Comparison of ENCODE assay signal across 8 mouse cellular contexts in genomic region chr5:33270568-33270967, GRCm38 (mm10). TPM values are rescaled to one million over a fixed set of nuclear protein-coding genes. Genes with fewer than 3 reads are reported as not detected.
DNase-seq lines count a peak whose midpoint lies in the region; ATAC-seq and TF ChIP-seq lines count a peak whose summit lies in the region.

No protein-coding gene starts in this region.

- DNase-seq in midbrain, embryonic 10.5 days (ENCODE audit: low spot score) = peak; percentile 80
- DNase-seq in c-Kit-positive CD71-positive TER-119-negative erythroid progenitor cells, embryonic 14.5 days (ENCODE audit: low read depth) = peak; percentile 84
- DNase-seq in frontal cortex, adult 2 months (ENCODE audit: extremely low spot score in 1 of 2, low spot score in 1 of 2) = peak; percentile 76 to 95
- DNase-seq in kidney, adult 9 months = peak; percentile 90
- peak; percentile 91 for DNase-seq in liver
- DNase-seq in thymus, adult 2 months = peak; percentile 90

- no peak overlapping the region for H3K27ac ChIP-seq in midbrain, embryonic 10.5 days (replicated peaks)
- H3K27ac ChIP-seq in midbrain, embryonic 16.5 days (ENCODE audit: low read length) = no peak overlapping the region
- no peak overlapping the region for H3K27ac ChIP-seq in neural tube, embryonic 13.5 days (replicated peaks)
- no peak overlapping the region for H3K27ac ChIP-seq in thymus, adult 2 months (ENCODE audit: control insufficient read depth, insufficient read depth, low read length)

- H3K36me3 ChIP-seq in midbrain, embryonic 10.5 days = peaks cover 74% of the 10 kb centered on the region
- peaks cover 32% of the 10 kb centered on the region for H3K36me3 ChIP-seq in midbrain, embryonic 16.5 days (ENCODE audit: control insufficient read depth, insufficient read depth, low read length)
- peaks cover 41% of the 10 kb centered on the region for H3K36me3 ChIP-seq in neural tube, embryonic 13.5 days
- peaks cover 39% of the 10 kb centered on the region for H3K36me3 ChIP-seq in thymus, adult 2 months (ENCODE audit: control insufficient read depth, insufficient read depth, low read length)

- peak; percentile 94 for TF ChIP-seq CTCF in thymus, adult 2 months (IDR thresholded peaks at IDR 0.05; ENCODE audit: borderline replicate concordance, control insufficient read depth, extremely low read depth, insufficient read depth, low read length, poor library complexity)

- 33% methylated on average over 5 of the region's 5 CpGs for WGBS in midbrain, embryonic 10.5 days
- WGBS in midbrain, embryonic 16.5 days = 9% methylated on average over 5 of the region's 5 CpGs
- 14% methylated on average over 5 of the region's 5 CpGs for WGBS in neural tube, embryonic 13.5 days
- 8% methylated on average over 5 of the region's 5 CpGs for WGBS in thymus, adult 2 months

- no peak overlapping the region for H3K4me2 ChIP-seq in midbrain, embryonic 16.5 days (ENCODE audit: low read length)
- no peak overlapping the region for H3K4me2 ChIP-seq in neural tube, embryonic 13.5 days

- no peaks in the 10 kb centered on the region for H3K27me3 ChIP-seq in midbrain, embryonic 10.5 days (ENCODE audit: low read depth, poor library complexity, severe bottlenecking)
- H3K27me3 ChIP-seq in midbrain, embryonic 16.5 days (ENCODE audit: control insufficient read depth, insufficient read depth, low read depth, low read length) = no peaks in the 10 kb centered on the region
- H3K27me3 ChIP-seq in neural tube, embryonic 13.5 days = no peaks in the 10 kb centered on the region
- no peaks in the 10 kb centered on the region for H3K27me3 ChIP-seq in thymus, adult 2 months (ENCODE audit: control insufficient read depth, insufficient read depth, low read length)

- no peak overlapping the region for H3K4me3 ChIP-seq in midbrain, embryonic 10.5 days
- no peak overlapping the region for H3K4me3 ChIP-seq in midbrain, embryonic 16.5 days (ENCODE audit: low read depth, low read length)
- no peak overlapping the region for H3K4me3 ChIP-seq in neural tube, embryonic 13.5 days
- no peak overlapping the region for H3K4me3 ChIP-seq in thymus, adult 2 months (ENCODE audit: control insufficient read depth, insufficient read depth, low read length)

- no peak for TF ChIP-seq POLR2A in thymus, adult 2 months (IDR thresholded peaks at IDR 0.05; ENCODE audit: control insufficient read depth, extremely low read depth, insufficient read depth, low read length, poor library complexity)

- peaks cover 36% of the 10 kb centered on the region for H3K4me1 ChIP-seq in midbrain, embryonic 10.5 days
- peaks cover 31% of the 10 kb centered on the region for H3K4me1 ChIP-seq in midbrain, embryonic 16.5 days (ENCODE audit: control insufficient read depth, insufficient read depth, low read length)
- peaks cover 39% of the 10 kb centered on the region for H3K4me1 ChIP-seq in neural tube, embryonic 13.5 days (replicated peaks)
- peaks cover 11% of the 10 kb centered on the region for H3K4me1 ChIP-seq in thymus, adult 2 months (replicated peaks; ENCODE audit: control insufficient read depth, insufficient read depth, low read length)

- H3K9ac ChIP-seq in midbrain, embryonic 16.5 days (ENCODE audit: low read depth, low read length) = no peak overlapping the region
- 0 out of 2 replicates have a peak overlapping the region, but pooled peaks have one; percentile 9 for H3K9ac ChIP-seq in neural tube, embryonic 13.5 days

- H3K9me3 ChIP-seq in midbrain, embryonic 10.5 days (replicated peaks) = no peaks in the 10 kb centered on the region
- no peaks in the 10 kb centered on the region for H3K9me3 ChIP-seq in midbrain, embryonic 16.5 days (replicated peaks; ENCODE audit: control insufficient read depth, low read length, poor library complexity, severe bottlenecking)
- no peaks in the 10 kb centered on the region for H3K9me3 ChIP-seq in neural tube, embryonic 13.5 days

- no peak for ATAC-seq in midbrain, embryonic 16.5 days
- ATAC-seq in neural tube, embryonic 13.5 days (ENCODE audit: low read depth) = no peak

RNA-seq across cellular contexts. Expression of gene Ctbp1, which starts 4.2 kb away (rescaled TPM):
- 484 and 530 TPM in 2 replicates for polyA plus RNA-seq in midbrain, embryonic 10.5 days (2016; fragmentation: Nextera tagmentation; extraction: Ambion mirVana)
- 441 and 480 TPM in 2 replicates for polyA plus RNA-seq in midbrain, embryonic 16.5 days (2015; fragmentation: Nextera tagmentation; extraction: Ambion mirVana)
- 243 and 263 TPM in 2 replicates for polyA plus RNA-seq in frontal cortex, adult 2 months (2012; rRNA removed)
- polyA plus RNA-seq in neural tube, embryonic 13.5 days (2015; fragmentation: Nextera tagmentation; extraction: Ambion mirVana) = 505 and 526 TPM in 2 replicates
- polyA plus RNA-seq in thymus, adult 2 months (2012; rRNA removed) = 565 and 568 TPM in 2 replicates

RNA-seq across cellular contexts. Expression of gene Spon2, which starts 52.3 kb away (rescaled TPM):
- 3.4 and 3.5 TPM in 2 replicates for polyA plus RNA-seq in midbrain, embryonic 10.5 days (2016; fragmentation: Nextera tagmentation; extraction: Ambion mirVana)
- polyA plus RNA-seq in midbrain, embryonic 16.5 days (2015; fragmentation: Nextera tagmentation; extraction: Ambion mirVana) = 3.1 and 3.3 TPM in 2 replicates
- polyA plus RNA-seq in frontal cortex, adult 2 months (2012; rRNA removed) = 0.40 and 0.50 TPM in 2 replicates
- polyA plus RNA-seq in neural tube, embryonic 13.5 days (2015; fragmentation: Nextera tagmentation; extraction: Ambion mirVana) = 2.7 and 3.0 TPM in 2 replicates
- polyA plus RNA-seq in thymus, adult 2 months (2012; rRNA removed) = 8.0 and 10.5 TPM in 2 replicates
